Mouse (Mus musculus) midbrain, embryonic 13.5 days (tissue): ENCODE results near the gene Mctp1. TPM values are rescaled to one million over a fixed set of nuclear protein-coding genes. Genes with fewer than 3 reads are reported as not detected.
"Not testable (repeated sequence)": the region's sequence is repeated elsewhere in the genome, so short reads cannot be mapped to it uniquely, and the experiment has no call there.

Experiments used
- ATAC-seq: fragments of 200-750 bp; cut with Nextera tagmentation; 2 replicates; pipeline ENCODE4 v1.8.0; 2017; ENCODE audit warnings: mild to moderate bottlenecking, moderate TSS enrichment, moderate library complexity
- H3K27ac ChIP-seq: fragments of 300-500 bp; sonication (generic); 2 replicates; pipeline ENCODE4 v1.5.1; 2015; ENCODE audit warnings: inconsistent platforms, mild to moderate bottlenecking, moderate library complexity
- H3K27me3 ChIP-seq: fragments of 300-500 bp; sonication (generic); 2 replicates; pipeline ENCODE4 v1.6.1; 2015; ENCODE audit warnings: mild to moderate bottlenecking, inconsistent platforms
- H3K36me3 ChIP-seq: fragments of 300-500 bp; sonication (generic); 2 replicates; pipeline ENCODE4 v1.6.1; 2015; ENCODE audit warnings: mild to moderate bottlenecking, inconsistent platforms
- H3K4me1 ChIP-seq: fragments of 300-500 bp; sonication (generic); replicated peaks from 2 replicates; pipeline ENCODE4 v1.6.1; 2015; ENCODE audit warnings: inconsistent platforms
- H3K4me2 ChIP-seq: fragments of 300-500 bp; sonication (generic); replicated peaks from 2 replicates; pipeline ENCODE4 v1.6.1; 2015; ENCODE audit warnings: moderate library complexity, mild to moderate bottlenecking, inconsistent platforms
- H3K4me3 ChIP-seq: fragments of 300-500 bp; sonication (generic); replicated peaks from 2 replicates; pipeline ENCODE4 v1.5.1; 2015; ENCODE audit warnings: mild to moderate bottlenecking, inconsistent platforms
- H3K9ac ChIP-seq: fragments of 300-500 bp; sonication (generic); replicated peaks from 2 replicates; pipeline ENCODE4 v1.6.1; 2015; ENCODE audit warnings: mild to moderate bottlenecking, inconsistent platforms
- H3K9me3 ChIP-seq: fragments of 300-500 bp; sonication (generic); 2 replicates; pipeline ENCODE4 v1.6.1; 2016; ENCODE audit warnings: mild to moderate bottlenecking, inconsistent platforms
- WGBS: fragments of 180-500 bp; shearing (Covaris S2); methylation state at CpG from one replicate; pipeline ENCODE4 v1.1.7; 2015; 5-methylcytosine and 5-hydroxymethylcytosine counted together
- polyA plus RNA-seq: library from polyadenylated mRNA; unstranded; fragments of >200 nt; fragmentation: Nextera tagmentation; extraction: Ambion mirVana; gene quantifications from 2 replicates; pipeline ENCODE4 v1.2.1, GENCODE M21; 2015

Gene Mctp1
- 4.1 and 5.8 TPM in 2 replicates for polyA plus RNA-seq

DNA sequence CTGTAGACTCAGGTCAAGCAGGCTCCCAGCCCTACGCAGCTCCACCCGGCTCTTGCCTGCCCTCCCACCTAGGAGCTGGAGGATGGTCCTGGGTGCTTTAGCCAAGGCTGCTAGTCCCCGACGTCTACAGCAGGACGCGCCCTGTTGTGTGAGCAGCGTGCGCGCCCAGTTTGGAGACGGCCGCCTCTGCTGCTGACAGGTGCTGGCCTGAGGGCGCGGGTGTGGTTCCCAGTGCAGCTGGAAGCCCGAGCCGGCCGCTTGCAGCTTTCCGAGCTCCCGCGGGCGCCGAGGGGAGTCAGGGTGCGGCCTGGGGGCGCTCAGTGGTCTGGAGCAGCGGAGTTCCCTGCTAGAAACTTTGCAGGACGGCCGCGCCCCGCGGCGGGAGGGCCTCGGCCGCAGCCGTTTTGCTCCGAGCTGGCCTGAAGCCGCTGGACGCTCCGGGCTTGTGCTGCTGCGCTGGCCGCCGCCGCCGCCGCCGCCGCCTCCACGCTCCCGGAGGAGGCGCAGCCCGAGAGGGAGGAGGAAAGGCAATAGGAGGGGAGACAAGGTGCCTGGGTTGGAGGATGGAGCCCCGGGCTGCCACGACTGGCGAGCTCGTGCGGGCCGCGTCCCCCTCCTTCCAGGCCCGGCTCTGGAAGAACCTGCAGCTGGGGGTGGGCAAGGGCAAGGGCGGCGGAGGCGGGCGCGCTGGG, at the start of gene Mctp1:
Mctp1 (plus strand) TSS at position 564 of the 692 bp plus-strand sequence.
- peak; percentile 93 for ATAC-seq
- H3K27ac ChIP-seq = 0 out of 2 replicates have a peak within 1 kb of the TSS, but pooled peaks have one; percentile 35
- no peaks in the 10 kb centered on the region for H3K36me3 ChIP-seq
- H3K4me2 ChIP-seq = peak within 1 kb of the TSS; percentile 95
- peak within 1 kb of the TSS; percentile 77 for H3K9ac ChIP-seq
- H3K4me3 ChIP-seq = peak within 1 kb of the TSS; percentile 80
- H3K4me1 ChIP-seq = peaks cover 8% of the 10 kb centered on the region
- H3K27me3 ChIP-seq = peaks cover 23% of the 10 kb centered on the region; the same call in 1 of the 2 replicates
- no peaks in the 10 kb centered on the region for H3K9me3 ChIP-seq
- under 1% methylated on average over 50 of the region's 62 CpGs for WGBS

DNA sequence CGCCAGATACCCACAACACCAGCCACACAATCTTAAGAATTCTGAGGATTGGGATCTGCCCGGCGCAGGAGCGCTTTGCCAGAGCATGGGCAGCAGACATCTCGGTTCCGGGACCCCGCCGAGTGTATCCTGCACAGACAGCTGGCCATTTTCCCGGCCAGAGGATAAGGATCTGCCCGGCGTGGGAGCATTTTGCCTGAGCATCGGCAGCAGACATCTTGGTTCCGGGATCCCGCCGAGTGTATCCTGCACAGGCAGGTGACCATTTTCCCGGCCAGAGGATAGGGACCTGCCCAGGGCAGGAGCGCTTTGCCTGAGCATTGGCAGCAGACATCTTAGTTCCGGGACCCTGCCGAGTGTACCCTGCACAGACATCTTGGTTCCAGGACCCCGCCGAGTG, 38.4 kb upstream of the Mctp1 start:
- H3K9me3 ChIP-seq, ATAC-seq, H3K4me2 ChIP-seq, H3K27me3 ChIP-seq, H3K9ac ChIP-seq, H3K4me3 ChIP-seq, H3K4me1 ChIP-seq, H3K27ac ChIP-seq, H3K36me3 ChIP-seq: not testable (repeated sequence)
- 82% methylated on average over 19 of the region's 21 CpGs for WGBS

DNA sequence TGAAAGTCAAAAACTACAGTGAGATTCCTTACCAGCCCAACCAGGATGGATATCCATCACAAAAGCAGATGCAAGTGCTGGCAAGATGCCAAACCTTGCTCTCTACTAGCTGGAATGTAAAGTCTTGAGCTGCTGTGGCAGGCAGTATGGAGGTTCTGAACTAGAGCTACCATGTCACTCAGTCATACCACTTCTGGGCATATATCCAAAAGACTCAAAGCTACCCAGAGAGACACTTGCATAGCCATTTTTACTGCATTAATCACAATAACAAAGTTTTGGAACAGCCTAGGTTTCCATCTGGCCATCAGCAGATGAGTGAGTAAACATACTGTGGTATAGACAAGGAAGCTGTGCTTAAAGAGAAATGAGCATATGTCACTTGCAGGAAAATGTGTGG, 25.6 kb upstream of the Mctp1 start:
- Histone ChIP-seq H3K4me1 (no peaks in the 10 kb centered on the region), H3K4me3 (no peak overlapping the region), H3K9me3 (no peaks in the 10 kb centered on the region), H3K27ac (no peak overlapping the region), H3K27me3 (no peaks in the 10 kb centered on the region), H3K9ac (no peak overlapping the region), H3K36me3 (no peaks in the 10 kb centered on the region), H3K4me2 (no peak overlapping the region)
- ATAC-seq = no peak

DNA sequence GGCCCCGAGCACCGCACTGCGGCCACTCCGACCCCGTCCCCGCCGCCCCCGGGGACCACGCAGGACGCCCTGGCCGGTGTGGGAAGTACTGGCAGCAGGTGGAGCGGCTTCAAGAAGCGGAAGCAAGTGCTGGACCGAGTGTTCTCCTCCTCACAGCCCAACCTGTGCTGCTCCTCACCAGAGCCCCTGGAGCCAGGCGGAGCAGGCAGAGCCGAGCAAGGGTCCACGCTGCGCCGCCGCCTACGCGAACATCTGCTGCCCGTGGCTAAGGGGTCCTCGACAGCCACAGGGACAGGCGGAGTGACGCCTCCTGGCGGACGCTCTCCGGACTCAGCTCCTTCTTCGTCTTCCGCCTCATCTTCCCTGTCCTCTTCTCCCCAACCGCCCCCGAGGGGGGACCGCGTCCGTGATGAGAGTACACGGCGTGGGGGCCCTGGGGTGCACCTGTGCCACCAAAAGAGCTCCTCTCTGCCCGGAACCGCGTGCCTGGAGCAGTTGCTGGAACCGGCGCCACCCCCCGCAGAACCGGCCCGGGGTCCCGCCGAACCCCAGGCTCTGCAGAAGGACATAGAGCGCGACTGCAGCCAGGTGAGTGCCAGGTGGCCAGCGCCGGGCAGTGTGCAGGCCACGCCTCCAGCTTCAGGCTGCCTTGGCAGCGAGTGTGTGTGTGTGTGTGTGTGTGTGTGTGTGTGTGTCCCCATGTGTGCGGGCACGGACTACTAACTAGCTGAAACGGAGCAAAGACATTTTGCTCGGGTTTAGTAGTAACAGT, 515 bp downstream of the Mctp1 start:
- H3K36me3 ChIP-seq = no peaks in the 10 kb centered on the region
- H3K9me3 ChIP-seq = no peaks in the 10 kb centered on the region
- peak overlapping the region; percentile 95 for H3K4me2 ChIP-seq
- H3K4me3 ChIP-seq = peak overlapping the region; percentile 80
- H3K27me3 ChIP-seq = peaks cover 23% of the 10 kb centered on the region; the same call in 1 of the 2 replicates
- 2% methylated on average over 58 of the region's 58 CpGs for WGBS
- H3K9ac ChIP-seq = peak overlapping the region; percentile 77
- H3K27ac ChIP-seq = 0 out of 2 replicates have a peak overlapping the region, but pooled peaks have one; percentile 35
- peaks cover 8% of the 10 kb centered on the region for H3K4me1 ChIP-seq
- peak; percentile 96 for ATAC-seq

DNA sequence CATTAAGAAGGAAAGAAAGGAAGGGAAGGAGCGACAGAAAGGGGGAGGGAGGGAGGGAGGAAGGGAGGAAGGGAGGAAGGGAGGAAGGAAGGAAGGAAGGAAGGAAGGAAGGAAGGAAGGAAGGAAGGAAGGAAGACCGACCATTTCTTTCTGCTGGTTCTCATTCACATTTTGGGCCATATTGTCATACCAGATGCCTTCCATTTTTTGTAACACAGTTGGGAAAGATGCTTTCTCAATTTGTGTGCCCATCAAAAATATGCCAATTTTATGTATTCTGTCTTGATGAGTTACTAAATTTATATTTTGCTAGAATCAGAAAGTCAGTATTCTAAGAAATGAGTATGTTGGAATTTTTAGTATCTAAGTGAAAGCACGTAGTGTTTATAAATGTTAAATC, 4.3 kb downstream of the Mctp1 start:
- no peak overlapping the region for H3K27ac ChIP-seq
- H3K9ac ChIP-seq = no peak overlapping the region
- H3K4me2 ChIP-seq = no peak overlapping the region
- peaks cover 11% of the 10 kb centered on the region; the same call in 1 of the 2 replicates for H3K27me3 ChIP-seq
- 67% methylated on average over 3 of the region's 3 CpGs for WGBS
- H3K9me3 ChIP-seq = no peaks in the 10 kb centered on the region
- H3K4me3 ChIP-seq = no peak overlapping the region
- peaks cover 6% of the 10 kb centered on the region for H3K4me1 ChIP-seq
- no peak for ATAC-seq
- no peaks in the 10 kb centered on the region for H3K36me3 ChIP-seq

DNA sequence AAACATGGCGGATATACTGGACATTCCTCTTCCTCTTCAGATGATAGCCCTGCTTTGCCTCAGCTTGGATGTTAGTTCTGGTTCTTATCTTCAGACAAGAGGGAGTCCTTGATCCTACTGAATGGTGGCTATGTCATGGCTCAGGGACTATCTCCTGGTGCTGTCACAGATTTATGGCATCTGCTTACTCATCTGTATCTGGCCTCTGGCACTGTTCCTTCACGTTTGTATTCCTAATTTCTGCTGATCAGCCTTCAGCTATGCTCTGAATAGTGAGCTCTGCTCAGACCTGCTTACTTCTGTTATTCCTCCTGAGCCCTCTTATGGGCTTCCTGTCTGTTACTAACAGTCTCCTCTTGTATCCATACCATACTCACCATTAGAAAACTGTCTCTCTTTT, 7.6 kb downstream of the Mctp1 start:
- Histone ChIP-seq H3K4me1 (no peaks in the 10 kb centered on the region), H3K4me3 (no peak overlapping the region), H3K27ac (no peak overlapping the region), H3K4me2 (no peak overlapping the region), H3K9me3 (no peaks in the 10 kb centered on the region), H3K36me3 (no peaks in the 10 kb centered on the region), H3K27me3 (no peaks in the 10 kb centered on the region), H3K9ac (no peak overlapping the region)
- 69% methylated on average over 2 of the region's 2 CpGs for WGBS
- ATAC-seq = no peak

DNA sequence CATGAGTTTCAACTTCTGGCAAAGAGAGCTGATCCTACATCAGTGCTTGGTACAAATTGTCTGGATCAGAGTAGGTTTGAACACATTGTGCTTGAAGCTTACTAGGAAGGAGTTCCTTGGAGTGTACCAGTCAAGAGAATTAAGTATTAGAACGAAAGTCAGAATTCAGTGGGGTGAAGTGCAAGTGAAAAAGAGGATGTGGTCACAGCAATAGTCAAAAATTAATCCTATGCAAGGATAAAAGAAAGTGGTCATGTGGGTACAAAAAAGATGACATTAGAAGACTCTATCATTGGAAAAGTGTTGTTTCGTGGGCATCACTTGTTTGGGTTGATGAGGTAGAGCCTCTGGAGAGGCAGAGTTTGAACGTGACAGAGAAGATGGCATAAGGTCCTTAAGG, 8.8 kb downstream of the Mctp1 start:
- Histone ChIP-seq H3K27me3 (no peaks in the 10 kb centered on the region), H3K4me1 (no peaks in the 10 kb centered on the region), H3K9me3 (no peaks in the 10 kb centered on the region), H3K27ac (no peak overlapping the region), H3K9ac (no peak overlapping the region), H3K36me3 (no peaks in the 10 kb centered on the region), H3K4me3 (no peak overlapping the region), H3K4me2 (no peak overlapping the region)
- ATAC-seq = no peak
- WGBS = 84% methylated on average over 3 of the region's 3 CpGs

DNA sequence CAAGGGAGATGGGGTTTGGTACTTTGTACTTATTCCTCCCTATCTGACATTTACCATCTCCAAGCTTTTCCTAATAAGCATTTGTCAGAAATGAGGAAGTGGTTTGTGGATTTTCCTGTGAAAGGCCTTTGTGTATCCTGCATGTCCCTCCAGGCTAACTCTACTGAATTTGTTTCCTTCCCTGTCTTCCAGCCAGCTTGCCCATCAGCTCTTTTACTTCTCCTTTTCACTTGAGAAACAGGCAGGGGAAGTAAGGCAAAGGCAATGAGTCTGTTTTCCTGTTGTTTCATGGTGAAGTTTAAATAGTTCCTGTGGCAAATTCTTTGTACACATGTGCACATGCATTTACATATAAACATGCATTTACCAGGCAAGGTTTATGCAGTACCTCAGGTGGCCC, 11.6 kb downstream of the Mctp1 start:
- Histone ChIP-seq H3K4me3 (no peak overlapping the region), H3K27me3 (no peaks in the 10 kb centered on the region)
- no peak for ATAC-seq

DNA sequence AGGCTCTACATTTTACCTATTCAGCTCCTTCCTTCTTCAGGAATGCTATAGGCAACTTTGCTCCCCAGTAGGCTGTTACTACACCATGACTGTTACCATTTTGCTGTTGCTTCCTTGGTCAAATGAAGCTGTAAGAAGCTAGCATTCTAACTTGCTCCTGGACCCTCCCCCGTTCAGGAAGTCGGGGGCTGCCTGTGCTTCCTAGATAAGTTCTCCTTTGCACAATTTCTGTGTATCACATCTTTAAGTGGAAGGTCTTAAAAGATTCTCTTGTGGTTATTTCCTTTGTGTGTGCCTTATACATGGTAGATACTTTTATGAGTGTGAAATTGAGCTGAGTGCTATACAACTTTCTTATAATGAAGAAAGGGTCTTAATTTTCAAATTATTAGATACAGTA, 25.0 kb downstream of the Mctp1 start:
- WGBS = 89% methylated on average over 2 of the region's 2 CpGs
- Histone ChIP-seq H3K27ac (no peak overlapping the region), H3K27me3 (no peaks in the 10 kb centered on the region), H3K9ac (no peak overlapping the region), H3K4me3 (no peak overlapping the region), H3K9me3 (no peaks in the 10 kb centered on the region), H3K4me2 (no peak overlapping the region), H3K4me1 (no peaks in the 10 kb centered on the region), H3K36me3 (no peaks in the 10 kb centered on the region)
- no peak for ATAC-seq

More for the DNA sequence above, 11.6 kb downstream of the Mctp1 start:
- H3K27ac ChIP-seq = no peak overlapping the region
- no peak overlapping the region for H3K9ac ChIP-seq
- no peaks in the 10 kb centered on the region for H3K4me1 ChIP-seq
- no peaks in the 10 kb centered on the region for H3K9me3 ChIP-seq
- H3K36me3 ChIP-seq = no peaks in the 10 kb centered on the region
- no peak overlapping the region for H3K4me2 ChIP-seq

DNA sequence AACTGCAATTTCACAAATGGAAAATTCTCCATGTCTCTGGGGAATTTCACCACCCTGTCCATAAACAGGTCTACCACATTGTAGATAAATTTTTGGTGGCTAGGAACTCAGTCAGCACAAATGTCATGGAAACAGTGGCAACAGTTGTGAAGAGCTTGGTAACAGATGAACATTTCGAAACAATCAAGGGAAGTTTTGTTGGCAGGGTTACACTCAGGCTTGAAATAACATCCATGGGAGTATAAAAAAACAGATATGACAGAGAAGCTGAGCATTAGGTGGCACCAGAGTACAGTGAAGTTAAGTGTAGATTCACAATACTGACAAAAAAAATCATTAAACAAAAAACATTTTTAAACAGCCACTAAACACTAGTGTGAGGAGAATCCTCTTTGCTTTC, 26.3 kb downstream of the Mctp1 start:
- H3K4me2 ChIP-seq = no peak overlapping the region
- no peak for ATAC-seq
- H3K9ac ChIP-seq = no peak overlapping the region
- no peaks in the 10 kb centered on the region for H3K27me3 ChIP-seq
- 88% methylated on average over 1 of the region's 1 CpGs for WGBS
- no peaks in the 10 kb centered on the region for H3K36me3 ChIP-seq
- H3K27ac ChIP-seq = no peak overlapping the region
- no peaks in the 10 kb centered on the region for H3K9me3 ChIP-seq
- no peak overlapping the region for H3K4me3 ChIP-seq
- no peaks in the 10 kb centered on the region for H3K4me1 ChIP-seq

DNA sequence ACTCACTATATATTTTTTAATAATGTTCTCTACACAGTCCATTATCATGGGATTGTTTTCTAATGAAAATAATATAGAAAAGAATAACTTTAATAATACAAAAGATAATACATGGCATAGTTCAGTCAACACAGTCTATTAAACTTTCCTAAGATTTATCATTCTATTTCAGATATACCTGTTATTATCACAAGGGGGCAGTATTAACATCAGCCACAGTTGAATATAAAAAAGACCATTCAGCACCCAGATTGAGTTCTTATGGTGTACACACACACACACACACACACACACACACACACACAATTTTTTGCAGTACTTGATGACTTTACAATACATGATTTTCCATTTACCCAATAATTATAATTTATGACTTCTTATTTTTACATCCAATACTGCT, 31.0 kb downstream of the Mctp1 start:
- Histone ChIP-seq H3K4me2 (no peak overlapping the region), H3K4me1 (no peaks in the 10 kb centered on the region), H3K9ac (no peak overlapping the region), H3K36me3 (no peaks in the 10 kb centered on the region), H3K27ac (no peak overlapping the region), H3K4me3 (no peak overlapping the region), H3K9me3 (no peaks in the 10 kb centered on the region), H3K27me3 (no peaks in the 10 kb centered on the region)
- no peak for ATAC-seq

DNA sequence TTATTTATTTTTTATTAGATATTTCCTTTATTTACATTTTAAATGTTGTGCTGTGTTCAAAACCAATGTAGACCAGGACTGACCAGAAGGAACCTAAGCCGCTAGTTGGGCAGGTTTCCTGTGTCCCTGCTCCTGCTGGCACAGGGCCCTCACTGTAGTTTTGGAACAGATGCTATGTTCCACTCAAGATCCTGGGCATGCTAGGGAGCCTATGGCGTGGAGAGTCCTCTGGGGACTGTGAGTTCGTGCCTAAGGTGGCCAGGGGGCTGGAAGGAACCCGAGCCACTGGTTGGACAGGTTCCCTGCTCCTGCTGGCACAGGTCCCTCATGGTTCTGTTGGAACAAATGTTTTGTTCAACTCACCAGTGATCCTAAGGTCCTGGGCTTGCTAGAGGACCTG, 35.8 kb downstream of the Mctp1 start:
- Histone ChIP-seq H3K27me3 (no peaks in the 10 kb centered on the region), H3K9me3 (no peaks in the 10 kb centered on the region), H3K4me3 (no peak overlapping the region), H3K27ac (no peak overlapping the region), H3K36me3 (no peaks in the 10 kb centered on the region), H3K4me1 (no peaks in the 10 kb centered on the region), H3K4me2 (no peak overlapping the region), H3K9ac (no peak overlapping the region)
- whole genome bisulfite sequencing = 83% methylated on average over 4 of the region's 4 CpGs
- no peak for ATAC-seq
